Mouse (Mus musculus) MN1 (cell line): ENCODE results near the gene 1110002E22Rik.

Source experiments
- DNase-seq: peaks from one replicate; pipeline ENCODE4 v3.0.0-alpha.2; 2016; ENCODE audit warnings: low spot score

The 1110002E22Rik gene

DNA sequence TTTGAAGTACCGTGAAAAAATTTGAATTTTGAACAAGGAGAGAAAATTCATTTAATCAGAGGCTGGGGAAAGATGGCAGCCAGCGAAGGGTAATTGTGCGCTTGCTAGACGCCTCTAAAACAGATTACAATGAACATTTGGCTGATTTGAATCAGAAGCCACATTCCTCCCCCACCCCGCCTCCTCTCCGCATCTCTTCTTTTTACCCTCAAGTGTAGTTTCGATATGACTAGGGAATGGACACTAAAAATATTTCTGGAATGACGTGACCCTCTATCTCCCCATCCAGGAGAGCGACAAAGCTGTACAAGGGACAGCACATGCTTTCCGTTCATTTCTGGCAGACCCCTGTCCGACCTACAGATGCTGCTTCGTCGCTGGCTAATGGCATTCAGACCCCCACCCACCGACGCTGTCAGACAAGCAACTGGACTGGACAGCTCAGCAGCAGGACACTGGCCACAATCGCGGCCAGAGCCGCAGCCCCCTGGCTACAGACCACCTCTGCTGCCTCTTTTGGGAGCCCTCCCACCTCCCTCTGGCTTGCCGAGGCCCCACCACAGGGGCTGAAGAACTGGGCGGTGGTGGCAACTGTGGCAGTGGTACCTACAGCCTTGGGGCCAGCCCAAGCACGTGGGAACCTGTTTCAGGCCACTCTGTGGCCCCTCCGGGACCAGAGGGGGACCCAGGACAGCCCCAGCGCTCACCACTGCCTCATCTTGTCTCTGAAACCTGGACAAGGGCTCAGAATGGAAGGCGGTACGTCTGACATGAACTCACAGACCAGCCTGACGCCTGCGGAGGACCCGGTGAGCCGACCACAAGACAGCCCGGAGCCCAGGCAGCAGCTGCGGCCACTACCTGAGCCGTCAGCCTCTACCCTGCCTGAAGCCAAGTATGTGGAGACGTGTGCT lies at the start of gene 1110002E22Rik:
1110002E22Rik (plus strand) TSS at position 321 of the 914 bp plus-strand sequence.
- DNase-seq = no peak

DNA sequence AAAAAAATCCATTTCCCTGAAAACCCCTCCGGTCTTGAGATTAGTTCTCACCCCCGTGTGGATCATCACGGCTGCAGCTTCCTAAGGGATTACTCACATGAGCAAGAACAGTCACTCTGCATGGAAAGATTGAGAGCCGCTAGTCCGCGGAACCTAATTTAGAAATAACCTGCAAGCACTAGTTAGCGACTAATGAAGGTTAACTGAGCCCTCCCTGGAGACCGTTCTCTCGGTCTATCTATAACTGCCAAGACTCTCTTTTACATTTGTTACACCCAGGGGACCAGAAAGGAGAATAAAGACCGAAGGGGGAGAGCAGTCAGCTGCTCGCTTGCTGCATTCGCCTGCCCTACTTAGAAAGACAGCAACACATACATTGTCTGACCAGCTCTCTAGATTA lies 48.0 kb upstream of the 1110002E22Rik start:
- no peak for DNase-seq

DNA sequence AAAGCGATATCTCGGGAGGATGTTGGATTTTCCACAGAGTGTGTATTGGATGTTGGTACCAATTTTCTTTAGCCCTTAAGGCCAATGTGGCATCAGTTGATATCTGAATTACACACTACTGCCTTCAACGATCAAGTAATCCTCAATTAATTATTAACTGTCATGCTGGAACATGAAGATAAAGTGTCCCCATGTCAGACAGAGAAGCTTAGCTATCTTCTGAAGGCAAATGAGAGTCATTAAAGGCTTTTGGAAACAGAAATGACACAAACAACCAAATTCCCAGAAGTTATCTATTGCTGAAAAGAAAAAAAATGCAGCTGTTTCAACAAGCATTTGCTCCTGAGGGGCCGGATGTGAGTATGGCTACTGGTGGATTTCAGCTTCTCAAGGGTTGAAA lies 42.8 kb upstream of the 1110002E22Rik start:
- no peak for DNase-seq

DNA sequence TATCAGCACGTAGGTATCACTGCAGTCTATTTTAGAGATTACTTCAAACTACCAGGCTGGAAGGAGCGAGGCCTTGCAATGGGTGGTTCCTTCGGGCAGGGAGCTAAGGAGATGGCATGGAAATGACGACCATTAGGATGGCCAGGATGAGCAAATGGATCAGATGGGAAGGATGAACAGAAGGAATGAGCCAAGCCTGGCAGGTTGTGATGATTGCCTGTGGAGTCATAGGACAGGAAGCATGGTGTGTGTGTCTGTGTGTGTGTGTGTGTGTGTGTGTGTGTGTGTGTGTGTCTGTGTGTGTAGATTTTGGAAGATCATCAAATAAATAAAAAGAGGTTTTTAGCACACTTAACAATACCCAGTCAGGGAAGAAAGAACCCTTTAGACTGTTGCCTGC lies 42.2 kb upstream of the 1110002E22Rik start:
- DNase-seq = no peak

DNA sequence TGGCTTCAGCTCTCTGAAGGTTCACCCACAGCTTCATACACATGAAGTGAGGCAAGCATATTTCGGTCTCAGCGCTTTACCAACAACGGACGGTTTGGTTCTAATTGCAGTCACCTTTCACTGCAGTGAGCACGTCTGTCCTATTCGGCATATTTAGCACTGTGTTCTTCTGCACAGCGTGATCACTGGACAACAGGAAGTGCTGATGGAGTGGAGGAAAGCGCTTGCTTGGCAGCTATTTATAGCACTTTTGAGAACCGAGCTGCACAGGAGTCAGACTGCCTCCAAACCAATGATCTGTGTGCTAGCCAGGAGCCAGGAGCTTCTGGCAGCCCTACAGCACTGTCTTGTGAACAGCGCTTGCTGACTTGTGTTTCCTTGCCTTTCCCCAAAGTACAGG lies 38.6 kb upstream of the 1110002E22Rik start:
- no peak for DNase-seq

DNA sequence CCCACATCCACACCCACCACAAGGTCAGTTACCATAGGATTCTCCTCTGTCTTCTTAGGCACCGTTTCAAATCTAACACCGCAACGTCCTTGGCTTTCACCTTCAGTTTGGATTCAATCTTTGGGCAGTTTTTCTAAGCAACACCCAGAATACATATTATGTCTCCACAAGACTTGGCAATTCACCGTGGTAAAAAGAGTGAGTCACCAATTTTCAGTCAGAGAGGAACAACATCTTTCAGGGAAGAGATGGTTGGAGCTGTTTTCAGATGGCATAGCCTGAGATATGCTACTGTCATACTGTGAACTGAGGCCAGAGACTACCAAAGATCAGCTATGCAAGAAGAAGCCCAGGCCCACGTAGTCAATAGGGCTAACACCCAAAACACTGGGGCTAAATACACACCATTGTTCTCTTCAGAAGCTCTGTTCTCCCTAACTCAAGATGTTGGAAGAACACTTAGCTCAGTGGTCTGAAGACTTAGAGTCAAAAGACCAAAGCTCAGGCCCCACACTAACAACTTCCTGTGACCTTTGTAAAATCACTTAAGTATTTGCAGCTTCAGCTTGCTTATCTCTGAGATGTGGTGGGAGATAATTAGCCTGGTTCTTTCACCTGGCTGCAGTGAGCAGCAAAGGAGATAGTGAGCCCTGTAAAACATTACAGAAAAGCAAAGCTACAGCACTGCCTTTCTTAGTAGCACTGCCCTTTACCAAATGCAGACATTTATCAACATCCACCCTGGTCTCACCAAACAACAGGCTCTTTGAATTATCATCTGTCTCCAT lies 37.1 kb upstream of the 1110002E22Rik start:
- DNase-seq = no peak

DNA sequence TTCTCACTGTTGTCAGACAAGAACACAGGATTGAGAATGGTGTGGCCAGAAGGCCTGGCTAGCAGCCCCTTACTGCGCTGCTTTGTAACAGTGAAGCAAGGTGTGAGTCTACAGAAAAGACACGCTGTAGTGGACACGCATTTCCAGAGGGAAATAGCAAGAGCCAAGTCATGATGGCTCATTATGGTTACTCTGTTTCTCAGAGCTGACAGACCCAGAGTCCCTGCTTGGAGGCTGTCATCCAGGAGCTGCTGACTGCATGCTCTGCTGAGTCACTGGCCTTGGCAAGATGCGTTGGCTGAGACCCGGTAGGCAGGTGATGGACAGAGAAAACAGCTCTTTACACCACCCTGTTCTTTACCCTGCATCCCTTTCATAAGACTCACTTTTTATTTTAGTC lies 35.5 kb upstream of the 1110002E22Rik start:
- peak; percentile 28 for DNase-seq

DNA sequence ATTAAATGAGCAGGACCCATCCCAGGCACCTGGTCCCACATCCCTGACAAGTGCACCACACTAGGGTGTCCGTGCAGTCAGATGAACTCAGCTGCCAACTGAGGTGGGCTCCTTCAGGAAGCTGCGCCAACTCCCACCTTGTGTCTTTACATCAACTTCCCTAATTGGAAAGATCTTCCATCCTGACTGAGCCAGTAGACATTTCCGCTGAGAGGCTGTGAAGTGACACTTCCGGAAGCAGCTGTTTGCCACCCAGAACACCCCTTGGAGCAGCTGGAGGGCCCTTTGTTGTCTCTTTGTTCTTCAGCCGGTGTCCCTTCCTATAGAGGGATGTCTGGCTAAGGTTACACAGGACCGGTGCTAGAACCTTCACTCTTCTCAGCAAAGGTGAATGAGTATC lies 34.3 kb upstream of the 1110002E22Rik start:
- DNase-seq = no peak

DNA sequence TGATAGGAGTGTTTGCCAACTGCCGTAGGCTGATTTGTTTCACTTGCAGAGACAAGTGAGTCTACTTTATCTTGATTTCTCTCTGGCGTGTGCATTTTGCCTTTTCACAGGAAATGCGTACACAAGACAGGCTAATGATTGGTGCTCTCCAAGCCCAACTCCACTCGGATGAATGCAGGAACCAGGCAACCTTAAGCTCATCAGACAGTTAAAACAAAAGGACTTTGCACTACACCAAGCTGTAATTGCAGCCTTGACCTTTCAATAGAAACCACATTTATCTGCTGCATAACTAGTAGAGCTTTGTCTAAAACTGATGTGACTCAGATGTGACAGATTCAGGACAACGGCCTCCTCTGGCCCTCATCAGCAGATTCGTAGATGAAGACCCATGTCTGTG lies 30.9 kb upstream of the 1110002E22Rik start:
- no peak for DNase-seq

DNA sequence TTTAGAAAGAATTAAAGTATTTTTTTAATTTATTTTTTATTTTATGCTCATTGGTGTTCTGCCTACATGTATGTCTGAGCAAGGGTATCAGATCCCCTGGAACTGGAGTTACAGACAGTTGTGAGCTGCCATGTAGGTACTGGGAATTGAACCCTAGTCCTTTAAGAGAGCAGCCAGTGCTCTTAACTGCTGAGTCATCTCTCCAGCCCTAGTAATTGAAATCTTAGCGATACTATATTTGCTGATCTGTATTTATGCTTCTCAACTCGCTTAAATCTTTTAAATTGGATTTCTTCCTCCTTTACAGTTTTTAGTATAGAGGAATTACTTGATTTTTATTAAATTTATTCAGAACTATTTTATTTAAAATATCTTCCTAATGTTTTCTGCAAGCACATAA lies 23.9 kb upstream of the 1110002E22Rik start:
- DNase-seq = no peak

DNA sequence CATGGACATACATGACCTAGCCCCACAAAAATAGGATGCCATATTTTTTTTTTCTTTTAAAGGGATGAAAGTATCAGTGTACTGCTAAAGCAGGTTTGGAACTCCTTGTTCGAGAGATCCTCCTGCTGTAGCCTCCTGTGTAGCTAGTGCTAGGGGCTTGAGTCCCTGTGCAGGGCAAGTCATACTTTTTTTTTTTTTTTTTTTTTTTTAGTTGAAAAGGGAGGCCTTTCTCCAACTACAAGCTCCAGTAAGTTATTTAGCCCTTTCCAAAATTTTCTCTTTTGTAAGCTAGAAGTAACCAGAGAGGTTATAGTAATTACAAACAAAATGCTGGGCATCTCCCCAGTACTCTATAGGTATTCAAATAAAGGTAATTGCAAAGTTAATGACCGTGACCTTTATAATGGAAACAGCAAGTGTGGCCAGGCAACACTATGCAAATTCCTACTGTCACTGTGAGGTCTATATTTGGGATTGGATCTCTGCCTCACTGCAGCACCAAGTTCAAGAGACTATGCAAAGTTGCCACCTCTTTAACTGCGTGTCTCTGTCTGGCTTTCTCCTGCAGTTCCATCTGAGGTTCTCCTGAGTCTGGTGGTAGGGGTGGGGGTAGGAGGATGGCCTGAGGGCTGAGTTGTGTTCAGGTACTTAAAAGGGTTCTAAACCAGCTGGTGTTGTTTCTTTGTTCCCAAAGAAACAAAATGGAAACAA lies 23.1 kb upstream of the 1110002E22Rik start:
- no peak for DNase-seq

DNA sequence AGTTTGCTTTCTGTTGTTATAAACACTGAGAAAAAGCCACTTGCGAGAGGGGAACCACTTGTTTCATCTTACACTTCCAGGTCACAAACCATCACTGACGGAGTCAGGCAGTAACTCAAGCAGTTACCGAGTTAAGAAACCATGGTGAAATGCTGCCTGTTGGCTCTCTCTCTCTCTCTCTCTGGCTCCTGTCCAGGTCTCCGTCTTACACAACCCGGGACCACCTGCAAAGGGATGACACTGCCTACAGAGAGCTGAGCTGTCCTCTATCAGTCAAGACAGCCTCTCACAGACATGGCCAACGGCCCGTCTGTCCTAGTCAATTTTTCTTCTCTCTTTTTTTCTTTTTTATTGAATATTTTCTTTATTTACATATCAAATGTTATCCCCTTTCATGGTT lies 21.5 kb upstream of the 1110002E22Rik start:
- no peak for DNase-seq

DNA sequence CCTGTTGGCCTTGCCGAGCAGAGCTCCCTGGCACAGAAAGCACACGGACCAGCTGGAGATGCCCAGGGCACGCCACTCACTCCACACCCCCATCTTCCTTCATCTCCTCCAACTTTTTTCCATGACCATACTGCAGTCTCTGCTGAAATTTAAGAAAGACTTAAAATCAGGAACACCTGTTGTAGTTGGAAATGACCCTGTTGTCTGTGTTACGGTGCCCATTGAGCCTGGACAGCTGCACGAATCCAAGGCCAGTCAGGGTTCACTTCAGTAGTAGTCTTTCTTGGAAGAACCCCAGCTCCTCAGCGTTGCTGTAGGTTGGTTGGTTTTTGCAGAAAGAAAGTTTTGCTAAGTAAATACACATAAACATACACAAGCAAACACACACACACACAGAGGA lies 15.3 kb upstream of the 1110002E22Rik start:
- DNase-seq = no peak

DNA sequence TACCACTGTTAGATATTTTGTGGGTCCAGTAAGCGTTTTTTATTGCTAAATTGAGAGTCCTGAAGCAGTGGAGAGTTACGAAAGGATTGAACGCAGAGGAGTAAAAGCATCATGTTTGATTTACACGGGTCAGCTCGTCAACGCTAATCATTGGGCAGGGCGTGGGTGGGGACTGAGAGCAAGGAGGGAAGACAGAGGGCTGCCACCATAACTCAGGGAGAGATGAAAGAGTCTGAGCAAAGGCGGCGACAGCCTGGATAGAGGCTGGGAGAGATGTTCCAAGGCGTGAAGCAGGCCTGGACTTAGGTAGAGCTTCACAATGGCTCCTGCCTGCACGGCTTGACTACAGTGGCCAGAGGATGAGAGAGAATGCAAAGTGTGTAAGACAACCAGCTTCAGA lies 14.1 kb upstream of the 1110002E22Rik start:
- DNase-seq = no peak

DNA sequence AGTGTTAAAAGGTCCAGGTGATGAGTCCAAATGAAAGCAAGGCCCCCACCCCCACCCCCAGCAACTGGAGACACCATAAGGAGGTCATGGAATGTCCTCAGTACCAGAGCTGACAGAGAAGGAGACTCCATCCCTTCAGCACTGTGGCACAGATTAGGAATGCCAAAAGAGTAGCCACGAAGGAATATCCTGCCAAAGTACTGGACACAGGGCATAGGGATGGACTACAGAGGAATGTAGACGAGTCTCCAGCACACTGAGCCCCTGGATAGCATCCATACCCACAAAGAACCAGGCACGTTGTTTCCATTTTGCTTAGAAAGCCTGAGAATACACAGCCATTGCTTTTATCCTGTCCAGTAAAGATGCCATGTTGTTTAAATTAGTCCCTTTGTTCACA lies 13.4 kb upstream of the 1110002E22Rik start:
- DNase-seq = no peak

DNA sequence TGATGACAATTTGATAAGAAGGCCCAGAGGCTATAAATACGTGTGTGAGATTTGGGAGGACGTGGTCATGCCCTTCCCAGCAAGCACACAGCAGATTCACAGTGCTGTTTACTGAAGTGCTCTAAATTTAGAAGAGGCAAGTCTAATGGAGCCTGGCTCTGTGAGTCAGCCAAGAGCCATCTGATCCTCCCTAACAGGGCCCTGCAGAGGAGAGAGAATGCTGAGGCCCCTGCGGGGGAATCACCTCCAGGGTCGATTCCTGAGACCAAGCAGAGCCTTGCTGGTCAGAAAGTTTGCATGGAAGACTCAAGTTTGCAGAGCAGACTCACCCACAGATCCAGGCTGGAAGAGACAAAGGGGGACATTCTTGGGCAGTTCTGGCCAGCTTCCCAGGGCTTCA lies 10.9 kb upstream of the 1110002E22Rik start:
- peak; percentile 16 for DNase-seq

DNA sequence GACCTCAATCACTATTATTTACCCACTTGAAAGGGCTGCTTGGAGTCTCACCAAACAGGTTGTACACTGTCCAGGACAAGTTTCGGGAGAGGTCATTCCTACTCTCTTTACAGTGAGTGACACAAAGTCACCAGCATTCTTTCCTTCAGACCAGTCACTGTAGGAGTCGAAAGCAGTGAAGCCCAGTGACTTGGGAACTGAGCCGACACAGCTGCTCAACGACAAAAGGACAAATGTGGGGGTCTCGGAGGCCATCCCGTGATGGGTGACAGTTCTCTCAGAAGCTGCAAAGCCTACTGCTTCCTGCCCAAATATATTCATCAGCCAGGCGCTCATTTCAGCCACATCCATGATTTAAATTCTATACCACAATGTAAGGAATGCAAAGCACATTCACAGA lies 7.9 kb upstream of the 1110002E22Rik start:
- DNase-seq = no peak

DNA sequence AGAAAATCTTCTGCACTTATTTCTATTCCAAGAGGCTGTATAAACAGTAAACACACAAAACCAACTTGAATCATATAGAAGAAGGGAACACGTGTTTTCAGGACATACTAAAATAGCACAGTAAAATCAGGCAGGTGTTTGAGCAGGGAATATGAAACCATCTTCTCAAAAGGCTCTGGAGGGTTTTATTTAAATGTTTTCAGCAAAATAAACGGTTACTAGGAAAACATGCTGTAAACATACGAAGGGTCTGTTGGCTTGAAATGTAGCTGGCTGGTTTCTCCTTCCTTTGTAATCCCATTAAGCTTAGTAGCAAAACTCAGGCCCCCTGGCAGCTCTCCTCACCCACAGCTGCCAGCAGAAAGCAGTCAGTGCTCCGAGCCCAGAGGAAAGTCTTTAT lies 6.6 kb upstream of the 1110002E22Rik start:
- DNase-seq = peak; percentile 14

DNA sequence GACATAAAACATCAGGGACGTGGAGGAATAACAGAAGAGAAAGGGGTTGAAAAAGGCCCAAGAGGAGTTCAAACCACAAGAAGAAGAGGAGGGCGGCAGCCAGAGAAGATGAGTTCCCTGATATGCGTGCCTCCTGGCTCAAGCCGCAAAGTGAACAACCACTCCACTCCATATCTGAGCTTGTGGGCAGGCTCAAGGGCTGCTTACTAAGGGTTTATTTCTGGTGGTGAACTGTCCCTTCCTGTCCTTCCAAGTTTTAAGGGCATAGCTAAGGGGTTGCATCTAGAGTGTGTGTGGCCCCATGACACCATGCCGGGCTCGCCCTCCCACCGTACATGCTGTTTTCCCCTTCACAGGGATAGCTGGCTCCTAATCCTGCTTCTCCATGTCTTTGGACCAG lies 4.4 kb upstream of the 1110002E22Rik start:
- DNase-seq = no peak

DNA sequence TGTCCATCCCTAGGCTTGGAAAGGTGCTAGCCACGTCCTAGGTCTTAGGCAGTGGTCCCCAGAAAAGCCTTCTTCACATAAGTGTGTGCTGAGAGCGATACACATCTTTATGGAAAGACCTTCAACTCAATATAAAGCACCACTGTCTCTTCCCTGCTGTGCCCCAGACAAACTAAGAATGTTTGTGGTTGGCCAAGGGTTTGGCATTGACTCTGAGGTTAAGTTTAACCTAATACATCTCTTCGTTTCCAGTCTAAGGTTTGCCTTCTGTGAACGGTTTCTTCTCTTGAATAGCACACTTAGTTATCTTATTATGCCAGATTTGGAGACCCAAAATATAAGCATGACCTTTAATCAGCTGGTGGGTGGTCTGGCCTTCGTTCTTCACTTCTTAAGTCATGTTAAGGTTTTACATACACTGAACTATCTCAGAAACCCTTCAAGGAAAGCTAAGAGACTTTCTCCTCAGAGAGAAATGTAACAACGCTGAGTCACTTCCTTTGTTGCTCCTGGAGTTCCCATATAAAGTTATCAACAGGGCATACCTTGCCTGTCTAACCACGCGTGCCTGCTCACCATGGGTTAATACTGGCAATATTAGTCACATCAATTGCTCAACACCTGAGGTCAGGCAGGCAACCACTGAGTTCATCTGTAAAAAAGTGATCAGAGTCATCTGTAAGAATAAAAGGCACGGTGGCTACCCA lies 3.5 kb upstream of the 1110002E22Rik start:
- DNase-seq = no peak

DNA sequence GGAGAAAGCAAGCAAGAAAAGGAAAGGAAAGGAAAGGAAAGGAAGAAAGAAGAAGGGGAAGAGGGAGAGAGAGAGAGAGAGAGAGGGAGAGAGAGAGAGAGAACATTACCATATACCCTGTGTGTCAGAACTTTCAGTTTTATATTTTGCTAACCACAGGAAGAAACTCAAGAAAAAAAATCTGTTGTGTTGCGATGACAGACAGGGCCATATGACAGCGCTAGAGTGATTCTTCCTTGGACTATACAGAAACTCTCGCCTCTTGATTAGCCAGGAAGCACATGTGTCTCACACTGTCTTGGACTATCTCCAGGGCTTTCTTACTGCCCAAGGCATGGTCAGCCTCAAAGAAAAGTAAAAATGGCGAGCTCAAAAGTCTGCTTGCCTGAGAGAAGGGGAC lies 2.2 kb upstream of the 1110002E22Rik start:
- no peak for DNase-seq

DNA sequence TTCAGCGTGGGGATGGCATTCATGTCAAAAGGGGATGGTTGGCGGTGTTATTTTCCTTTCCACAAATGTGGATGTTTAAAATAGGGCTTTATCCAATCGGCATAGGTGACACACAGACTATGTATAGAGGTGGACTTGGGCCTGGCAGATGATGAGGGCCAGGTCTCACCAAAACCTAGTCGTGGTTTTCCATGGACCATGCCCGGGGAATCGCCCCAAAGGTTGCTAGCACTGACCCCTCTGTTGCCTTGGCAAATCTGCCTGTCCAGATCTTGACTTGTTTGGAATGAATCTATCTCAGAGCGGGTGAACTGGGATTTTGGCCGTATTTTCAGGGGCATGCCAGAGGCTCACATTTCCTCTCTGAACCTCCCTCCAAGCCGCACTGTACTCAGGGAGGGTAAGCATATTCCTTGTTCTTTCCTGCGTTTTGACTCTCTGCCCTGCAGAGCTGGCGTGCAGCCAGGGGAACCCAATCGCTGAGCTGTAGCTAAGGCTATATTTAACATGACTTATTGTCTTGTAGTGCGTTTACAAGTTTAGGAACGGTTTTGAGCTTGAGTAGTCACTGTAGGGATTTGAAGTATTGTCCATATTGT lies 1.0 kb upstream of the 1110002E22Rik start:
- no peak for DNase-seq
